Mouse (Mus musculus) forebrain, embryonic 10.5 days (tissue): Measurements from ENCODE around the gene Trp73. TPM values are rescaled to one million over a fixed set of nuclear protein-coding genes. Genes with fewer than 3 reads are reported as not detected.

ENCODE experiments used
- DNase-seq: peaks from one replicate; pipeline ENCODE4 v3.0.0-alpha.2; 2017; ENCODE audit warnings: low spot score; ENCODE audit errors: extremely low spot score
- H3K27ac ChIP-seq: fragments of 300-500 bp; sonication (generic); 2 replicates; pipeline ENCODE4 v1.5.1; 2016; ENCODE audit warnings: mild to moderate bottlenecking
- H3K27me3 ChIP-seq: fragments of 300-500 bp; sonication (generic); 2 replicates; pipeline ENCODE4 v1.6.1; 2016; ENCODE audit warnings: mild to moderate bottlenecking; ENCODE audit not compliant: poor library complexity, severe bottlenecking
- H3K36me3 ChIP-seq: fragments of 300-500 bp; sonication (generic); replicated peaks from 2 replicates; pipeline ENCODE4 v1.6.1; 2016; ENCODE audit warnings: mild to moderate bottlenecking, moderate library complexity
- H3K4me1 ChIP-seq: fragments of 300-500 bp; sonication (generic); 2 replicates; pipeline ENCODE4 v1.6.1; 2016
- H3K4me3 ChIP-seq: fragments of 300-500 bp; sonication (generic); 2 replicates; pipeline ENCODE4 v1.5.1; 2016; ENCODE audit warnings: mild to moderate bottlenecking, moderate library complexity
- H3K9me3 ChIP-seq: fragments of 300-500 bp; sonication (generic); 2 replicates; pipeline ENCODE4 v1.6.1; 2016; ENCODE audit warnings: mild to moderate bottlenecking, moderate library complexity
- WGBS: fragments of 180-500 bp; shearing (Covaris S2); methylation state at CpG from one replicate; pipeline ENCODE4 v1.1.7; 2016; 5-methylcytosine and 5-hydroxymethylcytosine counted together
- polyA plus RNA-seq: library from polyadenylated mRNA; unstranded; fragments of >200 nt; fragmentation: Nextera tagmentation; extraction: Ambion mirVana; gene quantifications from 2 replicates; pipeline ENCODE4 v1.2.1, GENCODE M21; 2016

Trp73 gene
- polyA plus RNA-seq: 1.9 and 4.5 TPM in 2 replicates

- Histone ChIP-seq H3K4me1 (peaks cover 46% of the 10 kb centered on the region), H3K9me3 (no peaks in the 10 kb centered on the region), H3K27ac (peak within 1 kb of the TSS; percentile 72), H3K27me3 (peaks cover 83% of the 10 kb centered on the region), H3K36me3 (no peaks in the 10 kb centered on the region), H3K4me3 (peak within 1 kb of the TSS; percentile 77)
- WGBS: 0% methylated on average over 4 of the region's 4 CpGs
- no peak for DNase-seq
Measured at GRCm38 (mm10) chr4:154140182-154140212, at the start of gene Trp73. TSS of gene Trp73 (minus strand) at chr4:154140208.

GRCm38 (mm10) chr4:154188948-154189347 is 48.9 kb upstream of the Trp73 start:
- no peak for DNase-seq
- Histone ChIP-seq H3K9me3 (no peaks in the 10 kb centered on the region), H3K27ac (no peak overlapping the region), H3K27me3 (no peaks in the 10 kb centered on the region), H3K4me3 (no peak overlapping the region), H3K4me1 (peaks cover 4% of the 10 kb centered on the region; the same call in 1 of the 2 replicates), H3K36me3 (peaks cover 60% of the 10 kb centered on the region)
- WGBS: 75% methylated on average over 8 of the region's 8 CpGs

GRCm38 (mm10) chr4:154186002-154186537 is 46.1 kb upstream of the Trp73 start:
- 87% methylated on average over 11 of the region's 11 CpGs for WGBS
- peaks cover 58% of the 10 kb centered on the region for H3K36me3 ChIP-seq
- no peaks in the 10 kb centered on the region for H3K9me3 ChIP-seq
- no peak overlapping the region for H3K4me3 ChIP-seq
- no peaks in the 10 kb centered on the region for H3K27me3 ChIP-seq
- peaks cover 4% of the 10 kb centered on the region; the same call in 1 of the 2 replicates for H3K4me1 ChIP-seq
- H3K27ac ChIP-seq: no peak overlapping the region
- no peak for DNase-seq

GRCm38 (mm10) chr4:154185001-154185400 is 45.0 kb upstream of the Trp73 start:
- WGBS: 82% methylated on average over 5 of the region's 5 CpGs
- no peak overlapping the region for H3K4me3 ChIP-seq
- H3K9me3 ChIP-seq: no peaks in the 10 kb centered on the region
- 0 out of 2 replicates have a peak, but pooled peaks cover 8% of the 10 kb centered on the region for H3K4me1 ChIP-seq
- H3K36me3 ChIP-seq: peaks cover 53% of the 10 kb centered on the region
- DNase-seq: no peak
- no peaks in the 10 kb centered on the region for H3K27me3 ChIP-seq
- no peak overlapping the region for H3K27ac ChIP-seq

- WGBS: 83% methylated on average over 5 of the region's 5 CpGs
Measured at GRCm38 (mm10) chr4:154183566-154183965, 43.6 kb upstream of the Trp73 start.

GRCm38 (mm10) chr4:154181001-154181400 is 41.0 kb upstream of the Trp73 start:
- H3K9me3 ChIP-seq: no peaks in the 10 kb centered on the region
- no peak overlapping the region for H3K27ac ChIP-seq
- no peak for DNase-seq
- no peaks in the 10 kb centered on the region for H3K27me3 ChIP-seq
- H3K4me1 ChIP-seq: peaks cover 28% of the 10 kb centered on the region
- peaks cover 67% of the 10 kb centered on the region for H3K36me3 ChIP-seq
- H3K4me3 ChIP-seq: no peak overlapping the region
- 93% methylated on average over 7 of the region's 7 CpGs for WGBS

More at GRCm38 (mm10) chr4:154183566-154183965, 43.6 kb upstream of the Trp73 start:
- Histone ChIP-seq H3K9me3 (no peaks in the 10 kb centered on the region), H3K36me3 (peaks cover 55% of the 10 kb centered on the region), H3K27me3 (no peaks in the 10 kb centered on the region), H3K27ac (no peak overlapping the region), H3K4me1 (0 out of 2 replicates have a peak, but pooled peaks cover 8% of the 10 kb centered on the region), H3K4me3 (no peak overlapping the region)
- no peak for DNase-seq

GRCm38 (mm10) chr4:154177257-154177656 is 37.2 kb upstream of the Trp73 start:
- Histone ChIP-seq H3K9me3 (no peaks in the 10 kb centered on the region), H3K27ac (peak overlapping the region; percentile 35; the same call in 1 of the 2 replicates), H3K36me3 (peaks cover 36% of the 10 kb centered on the region), H3K4me3 (no peak overlapping the region), H3K4me1 (peaks cover 65% of the 10 kb centered on the region), H3K27me3 (peaks cover 18% of the 10 kb centered on the region)
- 64% methylated on average over 8 of the region's 8 CpGs for WGBS
- no peak for DNase-seq

GRCm38 (mm10) chr4:154171931-154172604 is 32.1 kb upstream of the Trp73 start:
- H3K27me3 ChIP-seq: peaks cover 63% of the 10 kb centered on the region
- no peak for DNase-seq

GRCm38 (mm10) chr4:154171151-154171930 is 31.3 kb upstream of the Trp73 start:
- Histone ChIP-seq H3K27ac (peak overlapping the region; percentile 87), H3K4me3 (peak overlapping the region; percentile 83), H3K4me1 (peaks cover 71% of the 10 kb centered on the region), H3K36me3 (no peaks in the 10 kb centered on the region), H3K27me3 (peaks cover 63% of the 10 kb centered on the region), H3K9me3 (no peaks in the 10 kb centered on the region)
- WGBS: under 1% methylated on average over 37 of the region's 37 CpGs
- DNase-seq: peak; percentile 71

More at GRCm38 (mm10) chr4:154171931-154172604, 32.1 kb upstream of the Trp73 start:
- Histone ChIP-seq H3K27ac (peak overlapping the region; percentile 87), H3K36me3 (peaks cover 3% of the 10 kb centered on the region; the same call in 1 of the 2 replicates), H3K9me3 (no peaks in the 10 kb centered on the region), H3K4me3 (peak overlapping the region; percentile 83), H3K4me1 (peaks cover 78% of the 10 kb centered on the region)
- WGBS: 41% methylated on average over 13 of the region's 13 CpGs

GRCm38 (mm10) chr4:154170506-154171150 is 30.6 kb upstream of the Trp73 start, which contains the start of gene Megf6:
TSS of gene Megf6 (plus strand) at chr4:154170730.
- no peaks in the 10 kb centered on the region for H3K36me3 ChIP-seq
- peaks cover 64% of the 10 kb centered on the region for H3K4me1 ChIP-seq
- H3K27me3 ChIP-seq: peaks cover 63% of the 10 kb centered on the region
- H3K27ac ChIP-seq: peak within 1 kb of the TSS; percentile 87
- peak within 1 kb of the TSS; percentile 83 for H3K4me3 ChIP-seq
- under 1% methylated on average over 60 of the region's 61 CpGs for WGBS
- DNase-seq: peak; percentile 87
- H3K9me3 ChIP-seq: no peaks in the 10 kb centered on the region

GRCm38 (mm10) chr4:154170021-154170420 is 30.0 kb upstream of the Trp73 start:
- 2% methylated on average over 15 of the region's 15 CpGs for WGBS
- H3K27ac ChIP-seq: 0 out of 2 replicates have a peak overlapping the region, but pooled peaks have one; percentile 48

GRCm38 (mm10) chr4:154167053-154167452 is 27.0 kb upstream of the Trp73 start:
- Histone ChIP-seq H3K27me3 (peaks cover 43% of the 10 kb centered on the region), H3K4me1 (peaks cover 28% of the 10 kb centered on the region), H3K4me3 (no peak overlapping the region), H3K27ac (no peak overlapping the region), H3K9me3 (no peaks in the 10 kb centered on the region), H3K36me3 (no peaks in the 10 kb centered on the region)
- peak; percentile 62 for DNase-seq
- 25% methylated on average over 5 of the region's 5 CpGs for WGBS

More at GRCm38 (mm10) chr4:154170021-154170420, 30.0 kb upstream of the Trp73 start:
- Histone ChIP-seq H3K36me3 (no peaks in the 10 kb centered on the region), H3K27me3 (peaks cover 63% of the 10 kb centered on the region), H3K9me3 (no peaks in the 10 kb centered on the region), H3K4me3 (peak overlapping the region; percentile 83), H3K4me1 (peaks cover 58% of the 10 kb centered on the region)
- DNase-seq: no peak
